Mouse (Mus musculus): ENCODE measurements around the gene Slc39a13.
A peak's percentile ranks its signal among the peaks of the same experiment; 100 is the strongest.
"Not testable (repeated sequence)": the region's sequence is repeated elsewhere in the genome, so short reads cannot be mapped to it uniquely, and the experiment has no call there.

Gene Slc39a13

DNA sequence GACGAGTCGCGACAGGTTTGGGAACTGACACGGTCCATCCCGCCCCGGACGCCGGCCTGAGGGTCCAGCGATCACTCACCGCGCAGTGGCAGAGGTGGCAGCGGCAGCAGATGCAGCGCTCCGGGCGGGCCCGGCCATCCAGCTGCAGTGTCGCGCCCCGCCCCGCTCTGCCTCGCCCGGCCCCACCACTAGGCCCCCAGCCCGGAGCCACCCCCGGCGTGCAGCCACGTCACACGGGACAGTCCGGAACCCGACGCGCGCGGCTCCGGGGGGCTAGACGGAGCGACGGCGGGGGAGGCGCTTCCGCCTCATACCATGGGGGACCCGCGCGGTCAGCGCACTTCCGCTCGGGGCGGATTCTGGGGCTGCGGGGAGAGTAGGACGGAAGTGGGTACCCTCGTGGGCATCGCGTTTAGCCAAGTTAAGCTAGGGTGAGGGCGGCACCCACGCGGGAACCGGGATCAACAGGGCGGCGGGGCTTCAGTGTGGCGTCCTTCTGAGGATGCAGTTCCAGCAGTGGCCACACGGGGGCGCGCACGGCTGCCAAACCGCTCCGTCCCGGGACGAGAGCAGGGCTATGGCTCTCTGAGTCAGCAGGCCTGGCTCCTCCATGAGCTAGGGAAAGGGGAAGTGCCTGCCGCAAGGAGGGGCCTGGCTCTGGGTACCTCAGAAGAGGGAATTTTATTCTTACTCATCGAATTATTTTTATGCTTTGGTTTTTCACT is at the start of gene Slc39a13:
TSS of gene Slc39a13 (minus strand) at position 342 of the 725 bp plus-strand sequence.
- DNase-seq (ENCODE audit: low spot score), result peak; percentile 98

DNA sequence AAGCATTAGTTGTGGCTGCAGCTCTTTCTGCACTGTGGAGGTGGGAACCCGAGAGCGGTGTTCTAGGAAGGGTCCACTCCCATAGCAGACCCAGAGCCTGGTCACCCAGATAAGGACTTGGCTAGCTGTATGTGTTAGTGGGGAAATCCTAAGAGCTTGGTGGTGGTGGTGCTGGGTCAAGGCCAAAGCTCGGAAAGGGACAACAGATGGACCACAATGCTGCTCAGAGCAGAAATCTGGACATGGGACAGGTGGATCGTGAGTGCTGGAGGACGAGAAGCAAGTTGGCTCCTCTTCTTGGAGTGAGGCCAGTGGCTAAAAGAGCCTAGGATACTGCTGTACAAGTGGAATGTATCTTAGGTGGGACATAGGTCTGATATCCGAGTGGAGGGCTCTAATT is 49.3 kb upstream of the Slc39a13 start:
- no peak for DNase-seq (ENCODE audit: low spot score)

DNA sequence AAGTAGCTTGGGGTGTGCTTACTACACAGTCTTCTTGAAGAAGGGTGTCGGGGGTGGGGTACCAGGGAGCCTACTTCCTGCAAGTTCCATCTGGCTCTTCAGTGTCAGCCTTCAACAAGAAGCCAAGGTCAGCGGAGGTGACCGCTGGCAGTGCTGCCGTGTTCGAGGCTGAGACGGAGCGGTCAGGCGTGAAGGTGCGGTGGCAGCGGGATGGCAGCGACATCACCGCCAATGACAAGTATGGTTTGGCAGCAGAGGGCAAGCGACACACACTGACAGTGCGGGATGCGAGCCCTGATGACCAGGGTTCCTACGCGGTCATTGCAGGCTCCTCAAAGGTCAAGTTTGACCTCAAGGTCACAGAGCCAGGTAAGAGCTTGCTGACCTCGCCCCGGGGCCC is 48.8 kb upstream of the Slc39a13 start:
- DNase-seq (ENCODE audit: low spot score), result no peak

DNA sequence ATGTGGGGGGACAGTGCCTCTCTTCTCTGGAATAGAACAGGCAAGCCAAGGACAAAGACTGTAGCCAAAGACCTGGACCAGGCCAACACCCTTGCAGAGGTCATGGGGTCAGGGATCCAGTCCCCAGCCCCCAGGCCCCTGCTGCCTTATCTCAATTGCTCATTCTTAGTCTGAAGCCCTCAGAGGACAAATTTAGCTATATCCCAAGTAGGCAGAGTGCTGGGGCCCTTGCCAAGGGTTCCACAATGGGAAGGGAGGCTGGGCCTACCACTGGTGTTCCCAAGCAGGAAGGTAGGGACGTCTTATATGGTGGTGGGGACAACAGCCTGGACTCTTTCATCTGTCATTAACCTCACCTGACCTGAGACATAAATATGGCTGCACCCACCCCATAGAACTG is 48.4 kb upstream of the Slc39a13 start:
- DNase-seq (ENCODE audit: low spot score), result no peak

DNA sequence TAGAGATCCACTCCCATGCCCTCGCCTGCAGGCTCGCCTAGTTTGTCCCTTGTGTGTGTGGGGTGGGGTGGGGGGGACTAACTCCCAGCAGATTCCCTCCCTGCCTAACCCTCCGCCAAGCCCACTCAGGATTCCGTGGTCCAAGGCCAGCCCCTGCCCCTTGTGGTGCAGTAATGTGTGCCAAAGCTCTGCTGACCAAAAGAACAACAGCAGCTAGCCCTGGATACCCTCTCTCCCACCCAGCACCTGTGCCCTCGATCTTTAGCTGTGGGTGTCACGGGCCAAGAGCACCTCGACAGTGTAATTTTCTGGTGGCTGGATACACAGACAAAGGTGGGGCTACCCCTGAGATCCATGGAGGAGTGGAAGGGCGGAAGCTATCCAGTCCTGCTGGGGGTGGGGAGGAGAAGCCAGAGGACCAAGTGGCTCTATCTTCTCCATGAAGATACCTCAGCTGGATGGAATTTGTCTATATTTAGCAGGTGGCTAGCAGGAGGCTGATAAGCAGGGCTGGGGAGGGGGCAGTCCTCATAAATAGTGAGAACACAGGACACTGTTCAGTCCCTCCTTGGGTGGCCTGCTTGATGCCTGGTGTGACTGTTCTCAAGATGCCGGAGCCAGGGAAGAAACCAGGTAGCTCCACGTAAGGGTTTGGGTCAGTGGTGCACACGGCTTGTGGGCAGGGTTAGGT is 47.5 kb upstream of the Slc39a13 start, which contains the start of gene Mybpc3:
TSS of gene Mybpc3 (plus strand) at position 560 of the 691 bp plus-strand sequence.
- DNase-seq (ENCODE audit: low spot score), result no peak

DNA sequence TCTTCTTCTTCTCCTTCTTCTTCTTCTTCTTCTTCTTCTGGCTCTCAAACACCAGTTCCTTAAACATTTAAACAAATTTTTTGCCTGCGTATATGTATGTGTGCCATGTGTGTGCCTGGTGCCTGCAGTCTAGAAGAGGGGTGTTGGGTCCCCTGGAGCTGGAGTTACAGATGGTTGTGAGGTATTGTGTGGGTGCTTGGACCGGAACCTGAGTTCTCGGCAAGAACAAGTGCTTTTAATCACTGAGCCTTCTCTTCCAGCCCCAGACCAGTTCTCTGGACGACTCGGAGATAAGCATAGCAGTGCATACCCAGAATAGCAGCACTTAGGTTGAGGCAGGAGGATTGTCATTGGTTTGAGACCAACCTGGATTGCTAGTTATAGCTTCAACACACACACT is 46.6 kb upstream of the Slc39a13 start:
- no peak for DNase-seq (ENCODE audit: low spot score)

DNA sequence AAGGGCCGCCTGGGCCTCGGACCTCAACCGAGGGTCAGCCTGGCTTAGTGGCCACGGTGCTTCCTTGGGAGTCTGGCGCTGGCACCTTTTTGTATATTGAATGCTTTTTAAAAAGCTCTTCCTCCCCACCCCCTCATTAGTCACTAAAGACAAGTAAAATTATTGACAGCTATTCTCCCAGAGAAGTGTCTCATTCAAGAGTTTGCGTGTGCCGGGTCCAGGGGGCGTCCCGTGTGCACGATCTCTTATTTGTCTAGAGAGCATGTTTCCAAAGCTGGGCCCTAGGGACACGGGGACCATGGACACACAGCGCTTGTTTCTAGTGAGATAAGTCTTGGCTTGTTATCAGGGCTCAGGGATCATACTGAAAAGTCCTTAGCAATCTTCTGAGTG is 45.4 kb upstream of the Slc39a13 start:
- DNase-seq (ENCODE audit: low spot score), result no peak

DNA sequence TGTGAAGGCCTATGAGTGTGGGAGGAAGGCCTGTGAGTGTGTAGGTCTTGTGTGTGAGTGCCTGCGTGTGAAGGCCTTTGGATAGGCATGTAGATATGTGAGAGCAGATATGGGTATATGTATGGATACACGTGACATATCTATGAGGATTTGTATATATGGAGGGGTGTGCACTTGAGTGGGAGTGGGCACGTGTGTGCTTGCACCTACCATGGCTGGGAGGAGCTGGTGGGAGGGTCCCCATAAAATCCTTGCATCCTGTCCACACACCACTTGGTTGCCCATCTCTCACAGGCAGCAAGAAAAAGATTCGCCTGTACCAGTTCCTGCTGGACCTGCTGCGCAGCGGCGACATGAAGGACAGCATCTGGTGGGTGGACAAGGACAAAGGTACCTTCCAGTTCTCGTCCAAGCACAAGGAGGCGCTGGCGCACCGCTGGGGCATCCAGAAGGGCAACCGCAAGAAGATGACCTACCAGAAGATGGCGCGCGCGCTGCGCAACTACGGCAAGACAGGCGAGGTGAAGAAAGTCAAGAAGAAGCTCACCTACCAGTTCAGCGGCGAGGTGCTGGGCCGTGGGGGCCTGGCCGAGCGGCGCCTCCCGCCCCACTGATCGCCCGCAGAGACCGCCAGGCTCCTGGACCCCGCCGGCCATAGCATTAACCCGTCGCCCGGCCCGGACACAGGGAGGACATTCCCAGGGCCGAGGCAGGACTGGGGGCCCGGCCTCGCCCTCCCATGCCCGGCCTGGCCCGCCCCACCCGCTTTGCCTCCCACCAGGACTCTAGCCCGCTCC is 44.8 kb upstream of the Slc39a13 start:
- peak; percentile 94 for DNase-seq (ENCODE audit: low spot score)

DNA sequence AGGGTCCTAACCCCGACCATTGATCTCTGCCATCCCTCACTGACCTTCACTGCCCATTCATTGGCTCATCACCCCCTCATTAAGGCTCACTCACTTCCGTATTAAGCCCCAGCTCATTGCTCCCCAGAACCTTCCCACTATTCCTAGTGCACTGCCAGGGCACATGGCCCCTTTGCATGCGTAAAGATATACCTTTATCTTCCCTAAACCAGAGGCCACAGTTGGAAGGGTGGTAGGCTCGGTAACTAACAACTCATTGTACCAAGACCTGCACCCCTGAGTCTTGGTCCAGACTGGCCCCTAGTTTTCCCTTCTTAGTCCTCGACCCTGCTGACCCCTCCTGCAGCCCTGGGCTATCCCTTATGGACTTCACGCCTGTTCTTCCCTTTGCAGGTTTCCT is 43.6 kb upstream of the Slc39a13 start:
- DNase-seq (ENCODE audit: low spot score), result no peak

DNA sequence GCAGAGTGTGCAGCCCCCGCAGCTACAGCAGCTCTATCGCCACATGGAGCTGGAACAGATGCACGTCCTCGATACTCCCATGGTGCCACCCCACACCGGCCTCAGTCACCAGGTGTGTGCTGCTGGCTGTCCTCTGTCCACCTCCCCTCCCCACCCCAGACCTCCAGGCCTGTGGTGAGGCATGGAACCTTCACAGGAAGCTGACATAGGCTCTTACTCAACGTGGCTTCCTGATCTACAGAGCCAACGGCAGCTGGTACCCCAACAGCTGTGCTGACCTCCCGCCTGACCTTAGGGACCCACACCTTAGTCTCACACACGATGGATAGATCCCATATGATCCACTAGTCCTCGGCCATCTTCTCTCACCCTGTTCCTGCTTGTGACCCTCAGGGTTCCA is 43.1 kb upstream of the Slc39a13 start:
- no peak for DNase-seq (ENCODE audit: low spot score)

DNA sequence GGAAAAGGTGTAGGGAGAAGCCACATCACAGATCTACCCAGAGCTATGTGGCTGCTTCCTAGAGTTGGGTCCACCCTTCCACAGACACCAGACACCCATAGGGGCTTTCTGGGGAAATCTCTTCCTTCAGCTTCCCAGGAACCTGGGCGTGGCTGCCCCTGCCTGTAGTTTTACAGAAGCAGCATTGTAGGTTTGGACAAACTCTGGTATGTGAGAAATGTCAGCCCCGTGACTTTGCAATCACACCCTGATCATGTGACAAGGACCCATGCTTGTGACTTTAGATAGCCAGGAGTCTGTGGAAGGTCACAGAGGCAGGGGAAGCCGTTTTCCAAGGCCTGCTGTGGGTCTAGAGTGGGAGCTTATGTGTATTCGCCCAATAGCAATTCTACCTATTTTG is 42.3 kb upstream of the Slc39a13 start:
- DNase-seq (ENCODE audit: low spot score), result no peak

DNA sequence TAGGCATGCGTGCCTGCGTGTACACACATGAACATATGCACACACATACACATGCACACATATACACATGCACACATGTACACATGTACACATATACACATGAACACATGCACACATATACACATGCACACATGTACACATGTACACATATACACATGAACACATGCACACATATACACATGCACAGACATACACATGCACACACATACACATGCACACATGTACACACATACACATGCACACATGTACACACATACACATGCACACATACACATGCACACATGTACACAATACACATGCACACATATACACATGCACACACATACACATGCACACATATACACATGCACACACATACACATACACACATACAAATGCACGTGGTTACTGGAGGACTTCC is 41.6 kb upstream of the Slc39a13 start:
- DNase-seq (ENCODE audit: low spot score), result not testable (repeated sequence)

DNA sequence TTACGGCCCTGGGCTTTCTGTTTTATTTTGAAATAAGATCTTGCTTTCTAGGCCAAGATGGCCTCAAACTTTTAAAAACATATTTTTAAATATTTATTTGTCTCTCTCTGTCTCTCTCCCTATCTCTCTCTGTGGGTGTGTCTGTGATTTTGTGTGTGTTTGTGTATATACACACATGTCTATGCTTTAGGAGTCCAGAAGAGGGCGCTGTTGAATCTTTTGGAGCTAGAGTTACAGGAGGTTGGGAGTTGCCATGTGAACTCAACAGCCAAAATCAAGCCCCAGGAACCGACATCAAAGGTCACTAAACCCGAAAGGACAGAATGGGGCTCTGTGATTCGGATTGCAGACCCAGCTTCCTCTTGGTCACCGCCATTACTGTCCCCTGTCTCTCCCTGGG is 40.2 kb upstream of the Slc39a13 start:
- DNase-seq (ENCODE audit: low spot score), result no peak

DNA sequence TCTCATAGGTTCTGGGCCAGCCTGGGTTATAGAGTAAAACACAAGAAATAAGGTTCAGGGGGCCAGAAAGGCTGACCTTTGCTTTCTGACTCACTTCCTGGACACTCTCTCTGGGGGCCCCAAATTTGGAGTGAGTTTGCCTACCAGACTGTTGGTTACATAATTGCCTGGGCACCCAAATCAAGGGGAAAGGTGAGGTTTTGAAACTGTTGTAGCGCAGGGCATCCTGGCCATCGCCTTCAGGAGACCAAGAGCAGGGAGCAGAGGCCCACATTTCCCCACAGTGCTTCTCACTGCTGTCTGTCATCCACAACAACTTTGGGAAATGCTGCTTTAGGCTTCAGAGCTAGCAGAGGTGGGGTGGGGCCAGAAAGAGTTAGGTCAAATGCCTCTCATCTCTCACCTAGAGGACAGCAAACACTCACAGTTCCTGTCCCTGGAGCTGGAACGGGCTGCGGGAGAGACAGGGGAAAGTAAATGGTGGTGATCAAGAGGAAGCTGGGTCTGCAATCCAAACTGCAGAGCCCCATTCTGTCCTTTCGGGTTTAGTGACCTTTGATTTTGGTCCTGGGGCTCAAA is 39.7 kb upstream of the Slc39a13 start:
- DNase-seq (ENCODE audit: low spot score), result no peak

DNA sequence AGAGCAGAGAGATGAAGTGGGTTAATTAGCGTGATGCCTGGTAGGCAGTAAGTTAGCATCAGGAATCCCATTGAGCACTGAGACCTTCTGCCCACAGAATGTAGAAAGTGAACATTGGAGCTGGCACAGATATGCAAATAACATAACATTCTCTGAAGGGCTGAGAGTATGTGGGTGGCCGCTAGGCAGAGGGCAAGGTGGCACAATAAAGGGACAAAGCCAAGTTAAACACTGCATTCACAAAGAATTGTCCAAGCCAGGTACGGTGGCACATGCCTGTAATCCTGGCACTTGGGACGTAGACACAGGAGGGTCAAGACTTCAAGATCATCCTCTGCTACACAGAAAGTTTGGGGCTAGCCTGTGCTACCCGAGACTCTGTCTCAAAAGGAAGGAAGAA is 39.0 kb upstream of the Slc39a13 start:
- no peak for DNase-seq (ENCODE audit: low spot score)

DNA sequence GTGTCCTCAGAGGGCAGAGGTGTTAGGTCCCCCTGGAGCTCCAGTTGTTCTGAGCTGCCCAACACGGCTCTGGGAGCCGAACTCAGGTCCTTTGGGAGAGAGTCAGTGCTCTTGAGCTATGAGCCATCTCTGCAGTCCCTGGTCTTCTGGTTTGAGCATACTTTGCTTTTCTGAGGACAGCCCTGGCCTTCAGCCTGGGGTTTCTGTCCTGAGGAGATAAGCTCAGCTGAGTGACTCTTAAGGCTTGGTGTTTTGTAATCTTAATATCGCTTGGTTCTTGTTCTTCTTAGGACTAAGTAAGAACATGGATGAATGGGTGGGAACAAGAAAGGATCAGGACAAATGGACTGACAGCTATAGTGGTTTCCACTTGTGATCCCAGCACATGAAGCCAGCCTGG is 37.9 kb upstream of the Slc39a13 start:
- no peak for DNase-seq (ENCODE audit: low spot score)

DNA sequence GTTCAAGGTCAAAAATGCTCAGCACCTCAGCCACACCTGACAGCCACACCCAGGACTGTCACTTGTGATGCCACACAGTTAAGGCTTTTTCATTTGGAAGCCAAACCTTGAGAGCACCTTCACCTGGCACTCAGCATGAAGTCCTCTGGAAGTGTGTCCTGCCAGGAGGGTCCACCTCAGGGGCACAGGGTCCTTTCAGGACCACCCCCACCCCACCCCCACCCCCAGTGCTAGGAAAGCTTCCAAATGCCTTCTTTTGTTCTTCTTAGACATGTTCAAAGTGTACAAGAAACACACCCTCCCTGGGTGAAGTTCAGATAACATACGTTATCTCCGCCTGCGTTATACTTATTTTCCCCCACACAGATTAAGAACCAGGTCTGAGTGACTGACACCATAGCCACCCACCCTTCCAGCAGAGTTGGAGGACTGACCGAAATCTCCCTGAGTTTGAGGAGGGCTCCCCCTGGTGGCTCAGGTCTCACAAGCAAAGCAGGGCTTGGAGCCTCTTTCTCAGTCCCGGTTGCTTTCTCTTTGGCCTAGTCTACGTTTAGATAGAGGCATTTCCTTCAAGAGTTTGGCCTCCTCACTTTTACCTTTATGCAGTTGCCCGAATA is 31.0 kb upstream of the Slc39a13 start:
- DNase-seq (ENCODE audit: low spot score), result peak; percentile 92

DNA sequence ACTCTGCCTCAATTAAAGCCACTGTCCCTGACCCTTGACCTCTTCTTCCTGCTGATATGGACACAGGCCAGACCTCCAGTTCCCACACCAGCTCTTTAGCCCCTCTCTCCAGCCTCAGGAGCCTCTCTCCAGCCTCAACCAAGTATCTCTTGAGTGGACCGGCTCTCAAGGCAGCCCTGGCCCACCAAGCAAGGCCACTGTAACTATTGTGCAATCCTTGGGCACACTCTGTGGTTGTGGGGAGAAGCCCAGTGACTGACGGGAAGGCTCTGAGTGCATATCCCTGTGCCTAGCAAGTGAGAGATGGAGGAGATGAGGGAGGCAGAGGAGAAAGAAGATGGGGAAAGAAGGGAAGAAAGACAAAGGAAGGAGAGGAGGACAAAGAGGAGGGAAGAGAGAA is 27.9 kb upstream of the Slc39a13 start:
- no peak for DNase-seq (ENCODE audit: low spot score)

DNA sequence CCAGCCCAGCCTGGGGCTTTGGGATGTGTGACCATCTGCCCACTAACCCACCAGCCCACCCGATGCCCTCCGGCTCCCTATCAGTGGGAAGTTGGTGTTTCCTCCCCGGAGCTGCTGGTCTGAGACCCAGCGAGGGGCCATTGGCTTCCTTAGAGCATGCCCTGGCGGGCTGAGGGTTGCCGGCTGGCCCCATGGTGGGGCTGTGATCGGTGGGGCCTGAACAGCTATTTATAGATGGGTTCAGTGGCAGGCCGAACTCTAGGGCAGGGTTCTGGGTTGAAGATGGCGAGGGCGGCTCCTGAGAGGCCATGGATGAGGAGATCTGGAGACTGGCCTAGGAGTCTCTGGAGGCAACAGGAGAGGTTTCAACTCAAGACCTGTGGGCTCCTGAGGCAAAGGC is 26.8 kb upstream of the Slc39a13 start:
- no peak for DNase-seq (ENCODE audit: low spot score)

DNA sequence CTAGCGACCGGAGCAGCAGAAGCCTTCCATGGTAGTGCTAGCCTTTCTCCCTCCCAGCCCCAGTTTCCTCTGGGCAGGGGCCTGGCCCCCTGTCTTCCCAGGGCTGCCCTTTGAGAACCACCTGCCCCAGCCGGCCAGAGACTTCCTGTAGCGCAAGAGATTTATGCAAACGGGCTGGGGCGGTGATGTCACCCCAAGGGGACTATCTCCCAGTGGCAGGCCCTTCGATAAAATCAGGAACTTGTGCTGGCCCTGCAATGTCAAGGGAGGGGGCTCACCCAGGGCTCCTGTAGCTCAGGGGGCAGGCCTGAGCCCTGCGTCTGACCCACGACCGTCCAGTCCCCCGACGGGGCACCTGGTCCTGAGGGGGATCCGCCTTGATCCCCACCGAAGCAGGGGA is 26.3 kb upstream of the Slc39a13 start:
- peak; percentile 62 for DNase-seq (ENCODE audit: low spot score)

DNA sequence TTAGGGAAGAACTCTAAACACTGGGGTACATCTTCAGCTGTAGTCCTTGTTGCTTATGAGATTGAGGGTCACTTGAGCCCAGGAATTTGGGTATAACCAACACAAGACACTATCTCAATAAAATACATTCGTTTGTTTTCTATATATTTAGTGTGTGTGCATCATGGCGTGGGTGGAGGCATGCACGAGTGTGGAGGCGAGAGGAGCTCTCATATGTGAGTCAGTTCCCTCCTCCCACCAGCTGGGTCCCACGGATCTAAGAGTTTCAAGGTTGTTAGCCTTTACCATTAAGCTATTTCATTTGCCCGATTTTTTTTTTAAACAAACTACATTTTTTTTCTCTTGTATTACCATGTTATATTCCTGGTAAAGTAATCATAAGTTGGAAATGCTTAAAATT is 20.6 kb upstream of the Slc39a13 start:
- DNase-seq (ENCODE audit: low spot score), result no peak

DNA sequence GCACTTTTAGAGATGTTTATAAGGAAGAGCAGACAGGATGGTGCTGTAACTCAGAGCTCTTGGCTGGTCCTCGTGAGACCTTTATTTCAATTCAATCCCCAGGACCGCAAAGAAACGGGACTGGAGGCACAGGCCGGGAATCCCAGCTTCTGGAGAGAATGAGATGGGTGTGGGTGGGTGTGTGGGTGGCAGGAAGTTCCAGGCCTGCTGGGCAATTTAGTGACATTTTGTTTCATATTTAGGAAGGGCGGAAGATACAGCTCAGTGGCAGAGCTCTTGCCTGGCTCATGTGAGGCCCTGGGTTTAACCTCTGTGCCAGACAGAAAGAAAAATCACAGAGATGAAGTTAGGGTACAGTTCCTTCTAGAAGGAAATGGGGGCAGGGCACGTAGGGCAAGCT is 20.0 kb upstream of the Slc39a13 start:
- no peak for DNase-seq (ENCODE audit: low spot score)

All from layer of hippocampus, adult 11-12 months (tissue).